Mouse (Mus musculus): Measurements from ENCODE around the gene Sf3a2.
A peak's percentile ranks its signal among the peaks of the same experiment; 100 is the strongest.

Gene Sf3a2

GRCm38 (mm10) chr10:80848571-80848970 lies 50.6 kb downstream of the Sf3a2 start:
- peak; percentile 87 for DNase-seq (ENCODE audit: low read depth)
